ENCODE assay signal across 20 mouse cellular contexts in genomic region chr6:49026496-49026895, GRCm38 (mm10). TPM values are rescaled to one million over a fixed set of nuclear protein-coding genes. Genes with fewer than 3 reads are reported as not detected.
"Had no signal": no experiment of that assay in that cellular context is flagged by ENCODE, and none has a peak within 500 bp of the region (broad histone marks: within the 10 kb centered on the region; RNA-seq: fewer than 3 reads in every experiment).

No protein-coding gene starts in this region.

- ATAC-seq: intestine, postnatal 0 days had no signal

- H3K27me3 ChIP-seq: limb, embryonic 13.5 days; liver, embryonic 15.5 days had no signal

- H3K4me1 ChIP-seq: liver, embryonic 15.5 days had no signal

- H3K9ac ChIP-seq: limb, embryonic 13.5 days; liver, embryonic 15.5 days; lung, embryonic 14.5 days had no signal

- H3K9me3 ChIP-seq: limb, embryonic 13.5 days; liver, embryonic 15.5 days had no signal

- DNase-seq: kidney, adult 8-10 months; kidney, postnatal 36 days; layer of hippocampus, adult 9-11 months; left cerebral cortex, postnatal 4 days; lung, embryonic 14.5 days; lung, postnatal 10 days; lung, postnatal 4 days; midbrain, embryonic 14.5 days; right cerebral cortex, adult 18-20 months; right cerebral cortex, postnatal 25 days had no signal

- H3K4me3 ChIP-seq: limb, embryonic 13.5 days; liver, embryonic 15.5 days had no signal

- H3K4me2 ChIP-seq: limb, embryonic 13.5 days; liver, embryonic 15.5 days; lung, embryonic 14.5 days had no signal

- H3K27ac ChIP-seq: kidney, postnatal 0 days; limb, embryonic 13.5 days; liver, embryonic 15.5 days; stomach, postnatal 0 days had no signal

- H3K36me3 ChIP-seq: limb, embryonic 13.5 days; liver, embryonic 15.5 days had no signal

RNA-seq across cellular contexts. Expression of gene Svs1, which starts 39.8 kb away (rescaled TPM):
- total RNA-seq: layer of hippocampus, adult 18-20 months; left cerebral cortex, adult 18-20 months; left cerebral cortex, postnatal 10 days; left cerebral cortex, postnatal 4 days; liver, adult 2 months had no signal
- polyA plus RNA-seq: intestine, postnatal 0 days; kidney, postnatal 0 days; limb, embryonic 13.5 days; liver, adult 2 months; liver, embryonic 15.5 days; lung, embryonic 14.5 days; midbrain, embryonic 14.5 days; neural tube, embryonic 14.5 days; stomach, postnatal 0 days had no signal

RNA-seq across cellular contexts. Expression of gene Doxl2, which starts 51.7 kb away (rescaled TPM):
- total RNA-seq: layer of hippocampus, adult 18-20 months; left cerebral cortex, adult 18-20 months; left cerebral cortex, postnatal 10 days; left cerebral cortex, postnatal 4 days; liver, adult 2 months had no signal
- polyA plus RNA-seq: intestine, postnatal 0 days; kidney, postnatal 0 days; limb, embryonic 13.5 days; liver, adult 2 months; liver, embryonic 15.5 days; lung, embryonic 14.5 days; midbrain, embryonic 14.5 days; neural tube, embryonic 14.5 days; stomach, postnatal 0 days had no signal
